Mouse (Mus musculus) heart, postnatal 14 days (tissue): ENCODE data around the gene Ddx23. TPM values are rescaled to one million over a fixed set of nuclear protein-coding genes. Genes with fewer than 3 reads are reported as not detected.

Experiments
- DNase-seq, 2 experiments: peaks; one replicate each; pipeline ENCODE4 v3.0.0; 2021 to 2022
- intact Hi-C: fragments of 180-260 bp; cut with DNase I; formaldehyde crosslinking; loops from one replicate; pipeline ENCODE4 v1.15.1; 2025
- total RNA-seq, 2 experiments: library from RNA; stranded (reverse); gene quantifications; 2 replicates each; pipeline ENCODE4 v1.2.3; 2021

Gene Ddx23
- total RNA-seq, 2 experiments from 2014 or later: 51.0 to 53.9 TPM

- DNase-seq: peak; percentile 81 to 84
- intact Hi-C loops: loop anchor here (5.0 kb wide), 1 partner anchor 1088 kb away; no protein-coding TSS in a partner anchor
Observed at GRCm38 (mm10) chr15:98634541-98635081, 28.1 kb downstream of the Ddx23 start.

- no peak for DNase-seq
- intact Hi-C loops: no loop called here
Observed at GRCm38 (mm10) chr15:98633822-98634470, 28.7 kb downstream of the Ddx23 start.

- intact Hi-C loops: no loop called here
- DNase-seq: no peak
Observed at GRCm38 (mm10) chr15:98632921-98633320, 29.8 kb downstream of the Ddx23 start.

GRCm38 (mm10) chr15:98632107-98632744, 30.5 kb downstream of the Ddx23 start:
- intact Hi-C loops: no loop called here
- peak; percentile 71 to 73 for DNase-seq

GRCm38 (mm10) chr15:98631493-98631892, 31.2 kb downstream of the Ddx23 start:
- intact Hi-C loops: no loop called here
- DNase-seq: peak; percentile 76 to 91

- DNase-seq: no peak
- intact Hi-C loops: no loop called here
Observed at GRCm38 (mm10) chr15:98630540-98630939, 32.2 kb downstream of the Ddx23 start, which contains the start of gene Cacnb3. TSS of gene Cacnb3 (plus strand) at chr15:98630840.

GRCm38 (mm10) chr15:98629464-98629863, 33.2 kb downstream of the Ddx23 start:
- intact Hi-C loops: no loop called here

GRCm38 (mm10) chr15:98628589-98629254, 34.0 kb downstream of the Ddx23 start:
- intact Hi-C loops: no loop called here
- DNase-seq: no peak

More at GRCm38 (mm10) chr15:98629464-98629863, 33.2 kb downstream of the Ddx23 start:
- DNase-seq: no peak

- intact Hi-C loops: no loop called here
Observed at GRCm38 (mm10) chr15:98626487-98627212, 36.0 kb downstream of the Ddx23 start.

GRCm38 (mm10) chr15:98626078-98626477, 36.6 kb downstream of the Ddx23 start:
- intact Hi-C loops: no loop called here
- DNase-seq: no peak

More at GRCm38 (mm10) chr15:98626487-98627212, 36.0 kb downstream of the Ddx23 start:
- no peak for DNase-seq

GRCm38 (mm10) chr15:98623361-98623821, 39.3 kb downstream of the Ddx23 start:
- no peak for DNase-seq
- intact Hi-C loops: no loop called here

- no peak for DNase-seq
- intact Hi-C loops: no loop called here
Observed at GRCm38 (mm10) chr15:98622721-98623120, 40.0 kb downstream of the Ddx23 start.

- intact Hi-C loops: no loop called here
- no peak for DNase-seq
Observed at GRCm38 (mm10) chr15:98622199-98622598, 40.5 kb downstream of the Ddx23 start.

GRCm38 (mm10) chr15:98617176-98617537, 45.5 kb downstream of the Ddx23 start:
- DNase-seq: peak; percentile 79 to 88
- intact Hi-C loops: loop anchor here (1.0 to 5.0 kb wide), 2 partner anchors 37 to 105 kb away; no protein-coding TSS in a partner anchor

GRCm38 (mm10) chr15:98616362-98617175, 46.1 kb downstream of the Ddx23 start:
- intact Hi-C loops: loop anchor here (1.0 to 5.0 kb wide), 2 partner anchors 36 to 104 kb away; no protein-coding TSS in a partner anchor
- DNase-seq: peak in 1 of 2 experiments; percentile 37

GRCm38 (mm10) chr15:98615751-98616150, 46.9 kb downstream of the Ddx23 start:
- DNase-seq: peak in 1 of 2 experiments; percentile 36
- intact Hi-C loops: loop anchor here (5.0 kb wide), 1 partner anchor 103 kb away; no protein-coding TSS in a partner anchor

GRCm38 (mm10) chr15:98614971-98615370, 47.7 kb downstream of the Ddx23 start:
- no peak for DNase-seq
- intact Hi-C loops: loop anchor here (5.0 kb wide), 1 partner anchor 103 kb away; no protein-coding TSS in a partner anchor

- no peak for DNase-seq
- intact Hi-C loops: no loop called here
Observed at GRCm38 (mm10) chr15:98614551-98614950, 48.1 kb downstream of the Ddx23 start.

- intact Hi-C loops: no loop called here
- no peak for DNase-seq
Observed at GRCm38 (mm10) chr15:98612229-98612628, 50.5 kb downstream of the Ddx23 start.
